Mouse (Mus musculus): ENCODE data around the gene Grk6. TPM values are rescaled to one million over a fixed set of nuclear protein-coding genes. Genes with fewer than 3 reads are reported as not detected.
A peak's percentile ranks its signal among the peaks of the same experiment; 100 is the strongest.

Gene Grk6
- polyA plus RNA-seq, 1 experiment: 8.4 TPM

GRCm38 (mm10) chr13:55451296-55451695, 6.4 kb downstream of the Grk6 start:
- Histone ChIP-seq H3K36me3 (ENCODE audit: control insufficient read depth, insufficient read depth, low read length) (no peaks in the 10 kb centered on the region; the same call in 1 of the 2 replicates), H3K27me3 (ENCODE audit: control insufficient read depth, insufficient read depth, low read length) (no peaks in the 10 kb centered on the region), H3K4me1 (ENCODE audit: control insufficient read depth, insufficient read depth, low read length) (peaks cover 4% of the 10 kb centered on the region), H3K4me3 (ENCODE audit: control insufficient read depth, low read depth, low read length) (no peak overlapping the region), H3K27ac (ENCODE audit: control insufficient read depth, insufficient read depth, low read depth, low read length) (no peak overlapping the region)
- TF ChIP-seq CTCF (IDR thresholded peaks at IDR 0.05; ENCODE audit: control insufficient read depth, insufficient read depth, insufficient replicate concordance, low read depth, low read length): no peak
- TF ChIP-seq POLR2A (IDR thresholded peaks at IDR 0.05; ENCODE audit: control insufficient read depth, low read depth, low read length): no peak

- TF ChIP-seq POLR2A (IDR thresholded peaks at IDR 0.05; ENCODE audit: control insufficient read depth, low read depth, low read length) (no peak), CTCF (IDR thresholded peaks at IDR 0.05; ENCODE audit: control insufficient read depth, insufficient read depth, insufficient replicate concordance, low read depth, low read length) (no peak)
- Histone ChIP-seq H3K27me3 (ENCODE audit: control insufficient read depth, insufficient read depth, low read length) (no peaks in the 10 kb centered on the region), H3K4me1 (ENCODE audit: control insufficient read depth, insufficient read depth, low read length) (no peaks in the 10 kb centered on the region), H3K4me3 (ENCODE audit: control insufficient read depth, low read depth, low read length) (no peak overlapping the region), H3K36me3 (ENCODE audit: control insufficient read depth, insufficient read depth, low read length) (no peaks in the 10 kb centered on the region; the same call in 1 of the 2 replicates), H3K27ac (ENCODE audit: control insufficient read depth, insufficient read depth, low read depth, low read length) (no peak overlapping the region)
These were observed 7.1 kb downstream of the Grk6 start for GRCm38 (mm10) chr13:55451785-55452549.

GRCm38 (mm10) chr13:55462965-55463364, 18.1 kb downstream of the Grk6 start:
- TF ChIP-seq CTCF (IDR thresholded peaks at IDR 0.05; ENCODE audit: control insufficient read depth, insufficient read depth, insufficient replicate concordance, low read depth, low read length) (no peak), POLR2A (IDR thresholded peaks at IDR 0.05; ENCODE audit: control insufficient read depth, low read depth, low read length) (no peak)
- Histone ChIP-seq H3K4me1 (ENCODE audit: control insufficient read depth, insufficient read depth, low read length) (peaks cover 16% of the 10 kb centered on the region), H3K27ac (ENCODE audit: control insufficient read depth, insufficient read depth, low read depth, low read length) (peak overlapping the region; percentile 95; the same call in 1 of the 2 replicates), H3K27me3 (ENCODE audit: control insufficient read depth, insufficient read depth, low read length) (no peaks in the 10 kb centered on the region), H3K4me3 (ENCODE audit: control insufficient read depth, low read depth, low read length) (peak overlapping the region; percentile 85), H3K36me3 (ENCODE audit: control insufficient read depth, insufficient read depth, low read length) (no peaks in the 10 kb centered on the region; the same call in 1 of the 2 replicates)

- Histone ChIP-seq H3K27me3 (ENCODE audit: control insufficient read depth, insufficient read depth, low read length) (no peaks in the 10 kb centered on the region), H3K4me3 (ENCODE audit: control insufficient read depth, low read depth, low read length) (peak overlapping the region; percentile 85), H3K36me3 (ENCODE audit: control insufficient read depth, insufficient read depth, low read length) (no peaks in the 10 kb centered on the region; the same call in 1 of the 2 replicates), H3K27ac (ENCODE audit: control insufficient read depth, insufficient read depth, low read depth, low read length) (peak overlapping the region; percentile 95), H3K4me1 (ENCODE audit: control insufficient read depth, insufficient read depth, low read length) (peaks cover 16% of the 10 kb centered on the region)
- no peak for TF ChIP-seq CTCF (IDR thresholded peaks at IDR 0.05; ENCODE audit: control insufficient read depth, insufficient read depth, insufficient replicate concordance, low read depth, low read length)
- no peak for TF ChIP-seq POLR2A (IDR thresholded peaks at IDR 0.05; ENCODE audit: control insufficient read depth, low read depth, low read length)
These were observed 18.6 kb downstream of the Grk6 start for GRCm38 (mm10) chr13:55463399-55464026.

- peak; percentile 55 for TF ChIP-seq POLR2A (IDR thresholded peaks at IDR 0.05; ENCODE audit: control insufficient read depth, low read depth, low read length)
- TF ChIP-seq CTCF (IDR thresholded peaks at IDR 0.05; ENCODE audit: control insufficient read depth, insufficient read depth, insufficient replicate concordance, low read depth, low read length): no peak
- Histone ChIP-seq H3K36me3 (ENCODE audit: control insufficient read depth, insufficient read depth, low read length) (no peaks in the 10 kb centered on the region; the same call in 1 of the 2 replicates), H3K27ac (ENCODE audit: control insufficient read depth, insufficient read depth, low read depth, low read length) (peak within 1 kb of the TSS; percentile 95), H3K4me1 (ENCODE audit: control insufficient read depth, insufficient read depth, low read length) (peaks cover 16% of the 10 kb centered on the region), H3K27me3 (ENCODE audit: control insufficient read depth, insufficient read depth, low read length) (no peaks in the 10 kb centered on the region), H3K4me3 (ENCODE audit: control insufficient read depth, low read depth, low read length) (peak within 1 kb of the TSS; percentile 85)
These were observed 19.4 kb downstream of the Grk6 start, which contains the start of gene Prr7 for GRCm38 (mm10) chr13:55464027-55464884. Gene Prr7 (plus strand): TSS chr13:55464267.

GRCm38 (mm10) chr13:55465184-55465583, 20.3 kb downstream of the Grk6 start:
- H3K4me1 ChIP-seq (ENCODE audit: control insufficient read depth, insufficient read depth, low read length): peaks cover 18% of the 10 kb centered on the region
- no peaks in the 10 kb centered on the region; the same call in 1 of the 2 replicates for H3K36me3 ChIP-seq (ENCODE audit: control insufficient read depth, insufficient read depth, low read length)
- H3K4me3 ChIP-seq (ENCODE audit: control insufficient read depth, low read depth, low read length): peak overlapping the region; percentile 85
- H3K27ac ChIP-seq (ENCODE audit: control insufficient read depth, insufficient read depth, low read depth, low read length): peak overlapping the region; percentile 0; the same call in 1 of the 2 replicates
- TF ChIP-seq POLR2A (IDR thresholded peaks at IDR 0.05; ENCODE audit: control insufficient read depth, low read depth, low read length) (0 out of 2 replicates have a peak, but pooled peaks have one; percentile 46), CTCF (IDR thresholded peaks at IDR 0.05; ENCODE audit: control insufficient read depth, insufficient read depth, insufficient replicate concordance, low read depth, low read length) (no peak)
- H3K27me3 ChIP-seq (ENCODE audit: control insufficient read depth, insufficient read depth, low read length): no peaks in the 10 kb centered on the region

Measured in testis, adult 2 months (tissue).